Mouse (Mus musculus) urinary bladder, postnatal 25 days (tissue): ENCODE results near the gene Treml4.
"Not testable (repeated sequence)": the region's sequence is repeated elsewhere in the genome, so short reads cannot be mapped to it uniquely, and the experiment has no call there.

Source experiments
- DNase-seq: peaks from one replicate; pipeline ENCODE4 v3.0.0; 2022; ENCODE audit warnings: low spot score

Gene Treml4

DNA sequence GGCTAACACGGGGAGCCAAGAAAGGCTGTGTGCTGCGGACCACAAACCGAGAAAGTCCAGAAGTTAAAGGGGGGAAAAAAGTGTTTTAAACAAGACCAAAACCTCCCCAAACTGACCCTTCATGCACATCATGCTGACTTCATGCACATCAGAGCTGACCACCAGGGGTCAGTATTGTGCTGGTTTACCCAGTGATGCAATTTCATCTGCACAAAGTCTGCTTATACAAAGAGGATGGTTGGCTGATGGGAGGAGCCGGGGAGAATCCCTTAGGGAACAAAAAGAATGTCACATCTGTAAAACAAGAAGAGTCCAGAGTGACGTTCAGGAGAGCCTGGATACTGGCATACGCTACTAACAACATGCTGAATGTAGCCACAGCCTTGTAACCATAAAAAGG lies 10.8 kb downstream of the Treml4 start:
- DNase-seq = peak; percentile 72

DNA sequence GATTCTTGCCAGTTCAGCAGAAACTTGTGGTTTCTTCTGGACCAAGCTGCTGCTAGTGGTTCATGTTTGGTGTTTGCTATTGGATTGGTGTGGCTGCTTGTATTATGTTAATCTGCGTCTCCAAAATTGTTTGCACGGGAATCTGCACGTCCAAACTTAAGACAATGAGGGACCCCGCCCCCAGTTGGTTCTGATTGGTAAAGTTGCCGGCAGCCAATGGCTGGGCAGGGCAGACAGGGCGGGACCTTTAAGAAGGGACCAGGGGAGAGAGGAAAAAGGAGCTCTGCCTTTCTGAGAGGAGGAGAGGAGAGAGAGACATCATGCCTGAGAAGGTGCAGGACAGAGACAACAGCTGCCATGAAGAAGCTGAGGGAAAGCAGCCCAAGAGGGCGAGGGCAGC lies 11.6 kb downstream of the Treml4 start:
- DNase-seq = no peak

DNA sequence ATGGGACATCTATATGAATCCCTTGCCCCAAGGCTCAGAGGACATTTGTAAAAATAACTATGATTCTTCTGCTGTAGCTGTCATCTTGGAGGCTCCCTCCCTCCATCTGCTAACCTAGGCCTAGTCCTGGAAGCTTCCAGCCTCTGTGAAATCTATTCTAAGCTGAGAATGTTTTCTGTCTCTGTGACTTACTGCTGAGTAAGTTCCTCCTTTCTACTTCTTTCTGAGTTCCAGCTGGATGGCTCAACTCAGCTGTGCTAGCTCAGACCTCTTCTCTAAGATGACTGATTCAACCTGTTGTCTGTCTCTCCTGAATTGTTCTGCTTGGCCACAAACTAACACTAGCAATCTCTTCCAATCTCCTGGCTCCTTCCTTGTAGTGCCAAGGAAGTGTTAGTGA lies 14.3 kb downstream of the Treml4 start:
- DNase-seq = no peak

DNA sequence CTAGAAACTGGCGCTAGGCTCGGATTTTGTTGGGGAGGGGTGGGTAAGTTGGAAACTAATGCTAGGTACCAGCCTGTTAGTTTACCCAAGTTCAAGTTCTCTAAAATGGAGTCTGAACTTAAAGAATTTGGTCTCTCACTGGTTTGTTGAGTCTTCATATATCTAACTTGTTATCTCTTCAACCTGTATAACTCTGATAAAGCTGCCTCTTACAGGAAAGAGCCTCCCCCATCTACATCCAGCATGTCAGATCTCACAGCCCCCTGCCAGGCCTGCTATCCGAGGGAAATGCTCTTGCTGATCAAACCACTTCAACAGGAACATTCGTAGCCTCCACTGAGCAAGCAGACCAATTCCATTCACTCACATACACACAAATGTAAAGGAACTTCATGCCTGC lies 14.9 kb downstream of the Treml4 start:
- DNase-seq = no peak

DNA sequence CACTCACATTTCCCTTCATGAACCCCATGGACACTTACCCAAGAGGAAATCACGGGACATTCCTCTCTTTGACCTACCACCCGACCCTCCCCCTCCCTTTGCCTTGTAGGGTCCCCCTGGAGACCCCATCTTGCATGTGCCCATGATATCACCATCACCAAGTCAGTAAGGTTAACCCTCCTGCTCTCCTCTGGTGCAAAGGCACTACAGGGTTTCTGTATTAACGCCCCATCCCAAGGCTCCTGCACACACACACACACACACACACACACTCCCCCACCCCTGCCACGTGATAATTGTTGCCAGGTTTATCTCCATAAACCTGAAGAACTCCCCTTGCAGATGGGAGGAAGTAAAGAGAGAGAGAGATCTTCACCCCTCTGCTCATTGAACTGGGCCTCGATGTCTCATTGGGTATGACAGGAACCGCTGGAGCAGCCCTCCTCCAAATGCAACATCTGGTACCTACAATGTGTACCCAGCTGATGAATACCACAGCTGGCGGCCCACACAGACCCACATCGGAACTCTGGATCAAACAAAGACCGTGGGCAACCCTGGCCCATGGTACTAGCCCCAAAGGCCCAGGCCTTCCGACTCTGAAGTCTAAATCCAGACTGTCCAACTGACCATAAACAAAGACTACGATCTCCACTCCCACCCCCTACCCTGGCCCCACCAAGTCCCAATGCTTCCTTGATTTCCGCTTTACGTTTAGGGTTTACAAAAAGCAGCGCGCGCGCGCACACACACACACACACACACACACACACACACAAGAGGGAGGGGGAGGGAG lies 17.0 kb downstream of the Treml4 start:
- no peak for DNase-seq

DNA sequence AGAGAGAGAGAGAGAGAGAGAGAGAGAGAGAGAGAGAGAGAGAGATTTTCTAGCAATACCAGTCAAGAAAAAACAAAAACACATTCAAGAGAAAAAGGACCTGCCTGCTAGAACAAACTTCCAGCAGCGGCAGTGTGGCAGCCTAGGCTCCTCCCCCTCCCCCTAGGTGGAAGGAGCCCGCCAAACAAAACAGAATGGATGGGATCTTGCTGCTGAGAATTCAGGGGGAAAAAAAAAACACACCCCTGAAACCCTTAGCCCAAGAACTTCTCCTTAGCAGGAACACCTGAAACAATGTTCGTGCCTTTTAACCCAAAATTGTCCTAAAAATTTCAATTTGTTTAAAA lies 17.6 kb downstream of the Treml4 start:
- no peak for DNase-seq

DNA sequence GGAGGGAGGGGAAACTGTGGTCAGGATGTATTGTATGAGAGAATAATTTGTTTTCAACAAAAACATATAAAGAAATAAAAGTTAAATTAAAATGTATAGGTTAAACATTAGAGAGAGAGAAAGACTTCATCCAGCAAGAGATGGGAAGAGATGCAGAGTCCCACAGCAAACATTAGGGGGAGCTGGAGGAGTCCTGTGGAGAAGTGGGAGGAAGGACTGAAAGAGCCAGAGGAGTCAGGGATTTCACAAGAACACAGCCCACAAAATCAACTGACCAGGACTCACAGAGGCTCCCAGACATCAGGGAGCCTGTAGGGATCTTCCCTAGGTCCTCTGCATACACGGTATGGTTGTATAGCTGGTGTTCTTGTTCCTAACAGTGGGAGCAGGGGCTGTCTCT lies 22.7 kb downstream of the Treml4 start:
- no peak for DNase-seq

DNA sequence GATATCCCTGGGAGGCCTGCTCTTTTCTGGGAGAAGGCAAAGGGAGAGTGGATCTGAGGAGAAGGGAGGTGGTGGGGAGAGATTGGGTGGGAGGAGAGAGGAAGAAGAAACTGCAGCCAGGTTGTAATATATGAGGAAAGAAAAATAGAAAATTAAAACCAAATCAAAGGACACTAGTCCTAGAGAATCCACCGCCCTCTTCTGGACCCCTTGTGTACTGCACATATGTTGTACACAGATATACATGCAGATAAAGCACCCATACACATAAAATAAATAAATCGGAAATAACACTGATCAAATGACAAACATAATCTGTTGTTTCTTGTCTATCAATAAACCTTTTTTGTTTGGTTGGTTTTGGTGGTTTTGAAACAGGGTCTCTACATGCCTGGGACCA lies 23.2 kb downstream of the Treml4 start:
- DNase-seq = no peak

DNA sequence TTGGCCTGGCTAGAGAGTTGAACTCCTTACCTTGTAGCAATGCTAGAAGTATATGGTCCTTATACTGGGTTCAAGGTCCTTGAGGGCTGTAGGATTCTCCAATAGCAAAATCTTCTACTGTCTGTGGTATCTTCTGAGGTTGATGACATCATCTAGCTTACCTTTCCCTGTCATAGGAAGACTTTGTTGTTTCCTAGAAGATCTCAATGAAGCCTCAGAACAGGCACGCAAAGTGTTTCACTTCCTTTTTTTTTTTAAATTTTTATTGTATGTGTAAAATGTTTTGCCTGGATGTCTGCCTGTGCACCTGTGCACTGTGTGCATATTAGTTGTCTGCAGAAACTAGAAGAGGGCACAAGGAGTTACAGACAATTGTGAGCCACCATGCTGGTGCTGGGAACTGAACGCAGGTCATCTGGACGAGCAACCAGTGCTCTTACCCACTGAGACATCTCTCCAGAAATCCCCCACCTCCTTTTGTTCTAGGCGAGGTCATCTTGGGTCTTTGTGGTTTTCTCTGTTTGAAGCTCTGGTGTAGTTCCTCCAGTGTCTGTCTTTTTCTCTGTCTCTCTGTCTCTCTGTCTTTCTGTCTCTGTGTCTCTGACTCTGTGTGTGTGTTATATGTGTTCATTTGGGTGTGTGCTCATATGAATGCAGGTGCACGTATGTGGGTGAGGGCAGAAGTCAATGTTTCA lies 29.6 kb downstream of the Treml4 start:
- DNase-seq = no peak

DNA sequence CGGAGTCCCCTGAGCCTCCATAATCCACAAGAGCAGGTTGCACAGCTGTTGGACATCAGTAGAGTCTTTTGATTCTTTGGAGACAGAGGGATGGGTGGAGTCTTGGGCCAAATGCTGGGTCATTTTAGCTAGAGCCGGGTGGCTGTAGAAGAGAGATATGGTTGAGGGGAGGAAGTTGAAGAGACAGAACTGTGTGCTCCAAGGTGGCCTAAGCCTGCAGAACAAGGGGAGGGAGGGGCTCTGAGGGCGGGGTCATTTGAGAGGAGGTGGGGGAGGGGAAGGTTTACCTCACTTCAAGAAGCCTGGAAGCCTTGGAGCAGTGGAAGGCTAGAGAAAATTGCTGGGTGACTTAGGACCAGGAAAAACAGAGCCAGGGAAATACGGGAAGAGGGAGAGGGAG lies 35.1 kb downstream of the Treml4 start, which contains the start of gene Treml2:
TSS of gene Treml2 (plus strand) at position 296 of the 400 bp plus-strand sequence.
- no peak for DNase-seq

DNA sequence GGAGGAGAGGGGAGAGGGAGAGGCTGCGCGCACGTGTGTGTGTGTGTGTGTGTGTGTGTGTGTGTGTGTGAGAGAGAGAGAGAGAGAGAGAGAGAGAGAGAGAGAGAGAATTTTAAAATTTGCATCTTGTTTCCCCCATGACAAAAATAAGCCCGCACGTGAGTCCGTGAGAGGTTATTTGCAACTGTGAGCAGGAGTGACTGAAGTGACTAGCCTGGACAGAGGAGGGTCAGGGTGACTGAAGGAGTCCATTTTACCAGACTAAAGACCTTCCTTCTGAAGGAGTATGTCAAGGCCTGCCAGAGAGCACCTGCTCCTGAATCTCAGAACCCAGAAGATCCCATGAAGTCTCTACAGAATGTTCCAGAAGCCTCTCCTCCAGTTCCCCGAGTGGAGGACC lies 35.7 kb downstream of the Treml4 start:
- no peak for DNase-seq

DNA sequence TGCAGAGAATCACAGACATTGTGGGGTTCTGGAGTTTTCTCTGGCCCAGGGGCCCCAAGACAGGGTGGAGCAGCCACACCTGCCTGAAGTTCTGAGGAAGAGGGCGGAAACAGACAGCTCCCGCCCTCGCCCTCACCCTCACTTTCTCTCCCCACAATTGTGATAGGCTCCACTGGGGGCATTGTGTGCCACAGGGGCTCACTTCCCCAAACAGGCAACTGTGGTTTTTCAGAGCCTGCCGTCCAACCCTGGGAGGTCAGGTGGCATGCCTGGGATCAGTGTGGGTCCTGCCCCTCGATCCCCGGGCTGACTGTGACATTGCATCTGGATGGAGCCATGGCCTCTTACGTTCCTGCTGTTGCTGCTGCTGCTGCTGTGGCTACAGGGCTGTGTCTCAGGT lies 36.1 kb downstream of the Treml4 start:
- DNase-seq = no peak

DNA sequence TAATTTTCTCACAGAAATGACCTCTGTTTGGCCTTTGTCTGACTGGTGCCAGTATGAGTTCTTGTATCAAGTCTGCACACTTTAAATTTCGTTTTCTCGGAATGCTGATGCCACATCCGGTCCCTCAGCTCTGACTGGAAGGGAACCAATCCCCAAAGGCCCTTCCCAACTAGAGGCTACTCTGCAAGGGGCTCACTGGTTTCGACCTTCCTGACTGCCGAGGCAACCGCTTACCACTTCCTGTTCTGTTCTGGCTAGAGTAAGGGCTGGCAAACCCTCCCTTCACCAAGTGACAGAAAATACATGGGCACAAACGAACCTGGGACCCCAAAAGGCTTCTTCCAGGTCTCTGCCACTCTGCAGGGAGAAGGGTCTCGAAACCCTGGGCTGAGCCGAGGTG lies 36.8 kb downstream of the Treml4 start:
- DNase-seq = no peak

DNA sequence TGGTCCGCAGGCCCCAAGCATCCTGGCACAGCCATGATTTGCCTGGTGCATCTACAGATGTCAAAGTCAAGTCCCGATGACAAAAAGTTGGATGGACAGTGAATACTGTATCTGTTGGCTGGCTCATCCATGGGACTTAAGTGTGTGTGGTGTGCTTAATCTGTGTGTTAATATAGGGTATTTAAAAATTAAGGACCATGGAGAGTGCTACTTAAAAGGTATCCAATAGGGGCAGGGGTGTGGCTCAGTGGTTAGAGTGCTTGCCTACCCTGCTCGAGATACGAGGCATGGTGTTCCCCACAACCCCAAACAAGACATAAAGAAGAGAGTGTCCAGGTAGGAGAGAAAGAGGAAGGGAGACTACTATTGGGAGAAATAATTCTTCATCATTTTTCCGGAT lies 37.7 kb downstream of the Treml4 start:
- no peak for DNase-seq

DNA sequence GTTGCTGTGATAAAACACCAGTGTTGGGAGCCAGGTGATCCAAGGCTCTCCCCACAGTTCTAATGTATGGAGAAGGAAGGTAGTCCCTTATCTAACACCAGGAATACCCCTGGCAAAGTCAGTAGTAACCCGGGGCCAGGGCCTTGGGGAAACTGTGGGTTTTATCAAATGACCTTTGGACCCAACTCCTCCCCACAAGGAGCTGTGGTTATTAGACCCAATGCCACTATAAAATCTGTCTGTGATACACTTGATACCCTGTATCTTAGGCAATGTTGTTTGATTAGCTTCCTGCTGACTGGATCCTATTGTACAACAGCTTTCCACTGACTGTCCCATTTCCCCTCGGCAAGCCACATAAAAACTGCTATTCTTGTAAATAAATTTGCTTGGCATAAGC lies 48.0 kb downstream of the Treml4 start:
- DNase-seq = no peak

DNA sequence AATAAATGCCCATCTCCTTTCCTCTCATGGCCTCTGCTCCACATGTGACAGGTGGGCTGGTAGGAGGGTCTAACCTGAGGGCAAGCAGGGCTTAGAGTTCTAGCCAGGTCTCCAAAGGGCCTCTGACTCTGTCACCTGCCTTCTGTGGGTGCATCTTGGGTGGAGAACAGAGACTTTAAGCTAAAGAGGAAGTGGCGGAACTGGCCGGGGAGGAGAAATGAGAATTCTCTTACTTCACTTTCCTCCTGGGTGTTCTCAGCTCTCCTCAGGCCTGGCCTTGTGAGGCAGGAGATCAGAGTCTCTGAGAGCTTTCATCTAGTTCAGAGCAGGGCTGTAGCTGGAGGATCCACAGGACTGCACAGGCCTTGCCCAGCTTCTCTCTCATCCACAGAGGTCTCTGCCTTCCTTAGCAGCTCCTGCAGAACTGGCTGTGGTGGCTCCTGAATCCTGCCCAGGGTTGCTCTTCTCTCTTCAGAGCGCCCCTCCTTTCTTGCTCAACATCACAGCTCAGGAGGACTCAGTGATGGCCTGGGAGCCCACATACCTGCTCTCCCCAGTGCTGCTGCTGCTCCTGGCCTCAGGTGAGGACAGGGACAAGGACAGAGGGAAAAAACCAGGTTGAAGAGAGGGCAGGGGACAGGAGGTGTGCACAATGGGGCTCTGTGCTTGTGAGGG lies 51.9 kb downstream of the Treml4 start, which contains the start of gene B430306N03Rik:
TSS of gene B430306N03Rik (plus strand) at position 237 of the 675 bp plus-strand sequence.
- DNase-seq = not testable (repeated sequence)

DNA sequence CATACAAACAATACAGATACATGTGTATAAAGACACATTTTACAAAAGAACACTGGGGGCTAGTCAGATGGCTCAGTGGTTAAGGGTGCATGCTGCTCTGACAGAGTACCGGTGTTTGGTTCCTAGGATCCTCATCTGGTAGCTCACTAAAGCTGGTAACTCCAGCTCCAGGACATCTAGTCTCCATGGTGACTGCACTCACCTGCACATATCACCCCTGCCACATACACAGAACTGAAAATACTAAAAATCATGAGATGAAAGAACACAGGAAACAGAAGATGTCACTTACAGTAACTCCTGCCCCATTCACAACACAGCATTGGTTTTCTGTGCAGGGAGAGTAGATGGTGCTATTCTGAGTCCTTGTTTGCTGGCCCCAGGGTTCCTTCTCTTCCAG lies 54.6 kb downstream of the Treml4 start:
- DNase-seq = no peak

DNA sequence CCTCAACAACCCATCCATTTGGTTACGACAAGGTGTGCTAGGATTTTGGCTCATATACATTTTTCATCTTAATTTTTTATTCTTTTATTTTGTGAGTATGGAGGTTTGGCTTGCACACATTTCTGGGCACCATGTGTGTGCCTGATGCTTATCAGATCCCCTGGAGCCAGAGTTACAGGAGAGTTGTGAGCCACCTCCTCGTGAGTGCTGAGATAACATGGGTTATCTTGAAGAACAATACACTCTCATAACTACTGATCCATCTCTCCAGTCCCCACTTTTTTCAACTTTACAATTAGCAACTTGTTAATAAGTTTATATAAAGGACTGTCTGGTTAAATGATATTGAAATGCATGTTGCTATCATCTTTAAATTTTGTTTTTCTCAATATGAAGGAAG lies 57.2 kb downstream of the Treml4 start:
- DNase-seq = no peak

DNA sequence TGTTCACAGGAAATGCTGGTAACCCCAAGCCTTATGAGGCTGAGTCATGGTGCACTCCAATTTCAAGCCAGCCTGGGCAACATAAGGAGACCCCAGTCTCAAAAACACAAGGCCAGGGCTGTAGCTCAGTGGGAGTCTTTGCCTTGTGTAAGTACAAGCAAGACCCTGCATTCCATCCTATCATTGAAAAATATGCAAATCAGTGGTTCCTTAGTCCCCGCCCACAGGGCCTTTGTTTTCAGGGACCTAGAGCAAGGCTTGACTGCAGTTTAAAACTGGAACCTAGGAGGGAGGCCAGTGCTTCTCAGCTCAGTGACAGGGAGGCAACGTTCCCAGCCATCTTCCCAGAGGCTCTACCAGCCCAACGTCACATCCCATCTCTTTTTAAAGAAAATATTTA lies 59.1 kb downstream of the Treml4 start:
- DNase-seq = no peak

DNA sequence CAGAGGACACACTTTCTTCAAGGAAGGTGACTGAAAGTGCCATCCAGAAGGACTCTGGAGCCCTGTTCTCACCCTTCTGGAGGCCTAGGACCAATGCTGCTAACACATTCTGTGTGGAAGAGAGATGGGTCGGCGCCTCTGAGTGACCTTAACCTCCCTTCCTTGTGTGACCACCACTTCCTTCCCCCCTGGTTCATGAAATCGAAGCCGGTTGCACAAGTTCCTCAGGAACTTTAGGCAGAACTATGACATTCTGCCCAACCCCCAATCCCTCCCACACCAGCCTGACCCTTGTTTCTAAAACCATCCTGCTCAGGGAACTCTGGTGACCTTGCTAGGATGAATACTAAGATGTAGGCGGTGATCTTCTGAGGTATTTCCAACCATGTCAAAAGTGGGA lies 60.2 kb downstream of the Treml4 start:
- no peak for DNase-seq
